Mouse (Mus musculus): ENCODE measurements around the gene Eps8l1.
A peak's percentile ranks its signal among the peaks of the same experiment; 100 is the strongest.

Gene Eps8l1

DNA sequence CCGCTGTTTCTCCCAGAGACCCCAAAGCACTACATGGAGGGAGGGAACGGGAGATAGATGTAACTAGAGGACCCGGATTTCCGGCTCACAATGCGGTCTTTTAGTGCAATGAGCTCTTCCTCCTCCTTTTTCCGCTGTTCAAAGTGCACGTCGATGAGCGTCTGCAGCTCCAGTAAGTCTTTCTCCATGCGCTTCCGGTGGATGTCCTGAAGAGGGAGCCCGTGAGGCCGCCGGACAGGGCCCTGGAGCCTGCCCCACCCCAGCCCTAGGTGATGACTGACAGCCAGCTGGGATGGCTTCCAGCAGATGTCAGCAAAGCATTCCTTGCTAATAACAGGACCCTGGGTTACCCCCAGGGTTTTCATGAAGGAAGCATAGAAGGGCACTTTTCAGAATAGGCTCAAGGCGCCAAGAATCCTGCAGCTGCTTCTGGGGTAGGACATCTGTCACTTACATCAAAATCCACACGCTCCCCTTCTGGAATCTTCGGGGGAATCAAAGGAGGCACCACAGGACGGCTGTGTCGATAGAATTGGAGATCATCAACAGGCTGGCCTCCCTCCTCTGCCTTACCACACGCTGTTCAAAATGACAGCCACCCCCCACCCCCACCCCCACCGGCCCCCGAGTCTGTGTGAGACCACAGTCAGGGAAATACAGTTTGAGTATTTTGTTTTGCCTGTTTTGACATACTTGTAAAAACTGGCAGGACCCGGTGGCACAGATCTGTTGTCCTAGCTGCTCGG, 49.6 kb downstream of the Eps8l1 start:
- DNase-seq: peak; percentile 82 to 89

DNA sequence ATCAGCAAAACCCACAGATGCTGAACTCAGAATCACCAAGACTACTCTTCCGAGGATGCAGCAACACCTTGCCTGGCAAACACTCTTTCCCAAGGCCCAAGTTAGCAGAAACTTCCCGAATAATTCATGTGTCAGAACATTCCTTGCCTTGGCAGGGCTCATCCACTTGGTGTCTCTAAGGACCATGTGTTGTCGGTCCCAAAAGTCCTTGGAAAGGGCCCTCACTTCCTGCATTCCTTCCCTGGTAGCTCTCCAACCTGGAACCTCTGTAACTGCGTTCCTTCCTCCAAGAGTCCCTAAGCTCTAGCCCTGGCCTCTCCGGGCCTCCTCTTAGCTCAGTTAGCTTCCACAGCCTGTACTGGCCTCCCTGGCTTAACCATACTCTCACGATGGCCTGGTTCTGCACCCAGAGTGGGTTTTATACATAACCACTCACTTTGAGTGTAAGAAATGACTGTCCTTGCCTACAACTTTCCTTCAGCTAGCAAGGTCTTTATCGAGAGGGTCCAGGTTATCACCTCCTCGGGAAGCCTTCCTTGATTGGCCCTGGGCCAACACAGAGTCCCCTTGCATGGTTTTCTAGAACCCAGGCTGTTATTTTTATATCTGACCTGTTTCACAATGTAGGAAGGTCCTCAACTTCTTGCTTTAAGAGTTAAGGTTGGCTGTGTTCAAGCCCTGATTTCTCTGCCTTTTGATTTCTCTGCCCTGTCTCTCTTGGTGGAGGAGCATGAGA, 51.2 kb downstream of the Eps8l1 start:
- no peak for DNase-seq

DNA sequence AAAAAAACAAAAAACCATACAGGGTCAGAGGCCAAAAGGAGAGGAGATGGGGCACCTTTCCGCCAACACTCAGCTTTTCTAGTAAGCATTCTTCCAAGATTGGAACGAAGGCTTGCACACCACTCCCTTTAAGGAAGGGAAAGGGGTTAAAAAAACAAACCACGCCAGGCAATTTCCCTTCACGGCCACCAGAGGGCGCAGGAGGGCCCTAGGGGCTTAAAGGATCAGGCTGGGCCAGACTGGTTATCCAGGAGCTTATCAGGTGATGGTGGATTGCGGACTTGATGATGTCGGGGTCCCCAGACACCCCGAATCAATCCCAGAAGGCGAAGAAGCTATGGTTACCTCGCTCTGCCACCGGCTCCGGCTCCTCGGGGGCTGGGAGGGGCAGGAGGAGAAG, 52.8 kb downstream of the Eps8l1 start:
- peak in 1 of 2 experiments; percentile 66 for DNase-seq

DNA sequence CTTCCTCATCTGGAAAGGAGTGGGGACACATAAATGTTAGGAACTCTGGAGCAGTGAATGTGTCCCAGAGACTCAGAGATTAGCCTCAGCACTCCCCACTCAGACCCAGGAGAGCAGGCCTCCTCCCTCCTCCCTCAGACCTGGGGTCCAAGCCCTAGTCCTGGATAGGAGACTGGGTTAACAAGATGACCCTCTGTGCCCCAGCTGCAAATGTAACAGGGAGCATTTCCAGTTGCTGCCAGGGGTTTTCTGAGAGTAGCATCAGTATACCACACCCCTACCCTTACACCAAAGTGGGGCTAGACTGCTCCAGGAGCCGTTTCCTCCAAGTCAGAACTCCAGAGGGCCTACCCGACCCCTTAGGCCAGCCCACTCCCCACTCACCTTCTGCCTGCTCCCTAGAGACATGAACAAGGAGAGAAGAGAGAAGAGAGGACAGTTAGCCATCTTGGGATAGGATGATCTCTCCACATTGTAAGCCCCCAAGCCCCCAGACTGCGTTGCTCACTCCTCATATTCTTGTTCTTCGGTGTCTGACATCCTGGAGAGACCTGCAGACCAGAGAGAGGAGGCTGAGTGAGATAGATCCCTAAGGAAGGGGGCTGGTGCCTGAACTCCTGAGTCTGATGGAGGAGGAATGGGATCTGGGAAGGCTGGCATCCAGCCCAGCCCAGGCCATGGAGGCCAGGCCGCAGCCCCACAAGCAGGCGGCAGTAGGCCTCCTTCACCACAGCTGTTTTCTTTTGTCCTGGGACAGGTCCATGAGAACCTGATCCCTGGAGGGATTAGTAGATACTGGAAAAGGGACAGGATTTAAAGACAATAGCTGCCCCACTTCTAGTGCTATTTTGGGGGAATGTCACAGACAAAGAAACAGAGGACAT, 53.6 kb downstream of the Eps8l1 start:
- no peak for DNase-seq

DNA sequence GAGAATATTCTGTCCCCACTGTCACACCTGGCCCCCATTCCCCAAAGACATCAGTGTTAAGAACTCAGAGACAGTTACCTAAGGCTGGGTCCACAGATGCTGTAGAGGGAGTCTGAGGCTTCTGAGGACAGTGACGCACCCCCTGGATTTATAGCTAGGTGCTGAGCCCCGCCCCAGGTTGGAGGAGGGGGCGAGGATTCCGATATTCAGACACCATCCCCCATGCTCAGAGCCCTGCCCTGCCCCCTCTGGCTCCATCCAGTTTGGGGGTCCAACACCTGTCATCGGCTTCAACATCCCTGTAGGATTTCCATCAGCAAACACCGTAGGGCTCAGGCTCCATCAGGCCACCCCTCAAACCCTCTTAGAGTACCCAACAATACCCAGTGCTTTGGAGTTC, 55.4 kb downstream of the Eps8l1 start:
- DNase-seq: no peak

DNA sequence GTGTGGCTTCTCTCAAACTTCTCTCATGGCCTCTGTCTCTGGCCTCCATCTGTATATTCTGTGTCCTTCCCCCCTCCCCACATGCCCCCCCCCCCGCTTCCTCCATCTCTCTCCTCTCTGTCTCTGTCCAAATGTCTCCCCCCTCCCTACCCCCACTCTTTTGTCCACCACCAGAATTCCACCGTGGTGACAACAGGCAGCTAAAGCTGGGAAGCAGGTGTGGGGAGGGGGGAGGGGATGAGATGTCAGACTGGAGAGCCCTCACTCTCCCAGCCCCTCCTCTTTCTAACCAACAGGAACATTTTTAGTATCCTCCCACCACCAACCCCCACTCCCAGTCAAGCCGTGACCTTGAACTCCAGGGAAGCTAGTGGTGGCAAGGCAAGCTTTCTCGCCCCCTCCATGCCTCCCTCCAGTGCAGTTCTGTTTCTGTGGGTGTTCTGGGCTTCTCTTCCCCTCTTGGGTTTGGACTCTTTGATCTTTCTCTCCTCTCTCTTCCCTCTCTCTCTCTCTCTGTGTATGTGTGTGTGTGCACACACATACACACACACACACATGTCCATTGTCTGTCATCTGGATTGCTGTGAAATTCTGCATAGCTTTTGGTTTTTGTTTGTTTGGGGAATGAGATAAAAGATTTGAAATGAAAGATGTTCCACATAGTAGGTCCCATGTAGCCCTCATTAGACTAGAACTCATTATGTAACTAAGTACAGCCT, 56.0 kb downstream of the Eps8l1 start, which contains the start of gene Tnnt1:
Gene Tnnt1 (minus strand): TSS at position 51 of the 719 bp plus-strand sequence.
- DNase-seq: no peak

DNA sequence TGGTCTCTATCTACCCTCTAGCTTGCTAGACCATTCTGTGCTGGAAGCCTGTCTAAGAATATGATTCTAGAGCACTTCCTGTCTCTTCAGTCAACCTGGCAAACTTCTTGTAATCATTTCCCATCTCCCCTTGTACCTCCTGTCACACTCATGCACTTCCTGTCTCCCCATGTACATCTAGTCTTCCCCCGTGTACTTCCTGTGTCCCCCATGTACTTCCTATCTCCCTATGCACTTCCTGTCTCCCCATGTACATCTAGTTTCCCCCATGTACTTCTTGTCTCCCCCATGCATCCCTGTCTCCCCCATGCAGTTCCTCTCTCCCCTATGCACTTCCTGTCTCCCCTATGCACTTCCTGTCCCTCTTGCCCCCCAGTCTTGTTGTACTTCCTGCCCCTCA, 58.0 kb downstream of the Eps8l1 start:
- no peak for DNase-seq

DNA sequence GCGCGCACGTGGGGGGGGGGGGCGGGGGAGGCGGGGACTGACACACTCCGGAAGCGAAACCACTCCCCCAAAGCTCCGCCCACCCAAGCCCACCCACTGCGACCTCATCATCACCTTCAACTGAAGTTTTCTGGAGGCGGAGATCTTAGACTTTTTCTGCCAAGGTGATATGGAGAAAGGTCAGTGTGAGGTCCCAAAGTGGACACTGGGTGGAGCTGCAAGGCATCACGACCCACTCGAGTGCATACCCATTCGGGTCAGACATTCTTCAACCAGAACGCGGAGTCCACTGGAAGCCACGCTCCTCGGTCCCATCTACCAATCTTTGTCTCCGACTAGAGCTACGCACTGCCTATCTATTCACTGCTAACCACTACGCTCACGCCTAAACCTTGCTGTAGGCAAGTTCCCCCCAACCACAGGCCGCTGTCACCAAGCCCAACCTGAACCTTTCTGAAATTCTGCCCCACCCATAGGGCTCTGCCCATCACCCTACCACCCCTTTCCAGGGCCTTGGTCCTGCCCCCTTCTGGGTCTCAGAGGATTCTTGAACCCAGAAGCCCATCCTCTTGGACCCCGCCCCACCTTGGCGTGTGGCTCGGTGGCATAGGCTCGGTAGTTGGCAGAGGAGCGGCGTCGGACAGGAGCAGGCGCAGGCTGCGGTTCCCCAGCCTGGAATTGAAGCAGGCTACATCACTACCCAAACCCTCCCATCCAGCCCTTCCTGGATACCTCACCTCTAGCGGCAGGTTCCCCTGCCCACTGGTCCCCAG, 60.9 kb downstream of the Eps8l1 start:
- no peak for DNase-seq

DNA sequence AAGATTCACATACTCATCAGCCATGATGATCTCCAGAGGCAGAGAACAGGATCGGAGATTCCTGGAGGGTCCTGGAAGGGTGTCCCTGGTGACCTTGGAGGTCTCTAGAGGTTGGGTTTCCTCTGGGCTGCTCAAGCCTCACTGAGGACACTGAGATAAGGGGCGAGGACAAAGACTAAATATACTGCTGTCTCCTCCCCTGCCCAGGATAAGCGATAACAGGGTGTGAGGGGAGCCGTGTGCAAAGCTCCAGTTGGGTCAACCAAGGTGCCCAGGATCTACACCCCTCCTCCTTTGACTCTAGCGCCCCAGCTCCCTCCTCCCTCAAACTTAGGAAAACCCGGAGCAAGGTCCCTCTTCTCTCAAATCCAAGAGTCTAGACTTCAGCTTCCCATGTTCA, 61.8 kb downstream of the Eps8l1 start:
- no peak for DNase-seq

DNA sequence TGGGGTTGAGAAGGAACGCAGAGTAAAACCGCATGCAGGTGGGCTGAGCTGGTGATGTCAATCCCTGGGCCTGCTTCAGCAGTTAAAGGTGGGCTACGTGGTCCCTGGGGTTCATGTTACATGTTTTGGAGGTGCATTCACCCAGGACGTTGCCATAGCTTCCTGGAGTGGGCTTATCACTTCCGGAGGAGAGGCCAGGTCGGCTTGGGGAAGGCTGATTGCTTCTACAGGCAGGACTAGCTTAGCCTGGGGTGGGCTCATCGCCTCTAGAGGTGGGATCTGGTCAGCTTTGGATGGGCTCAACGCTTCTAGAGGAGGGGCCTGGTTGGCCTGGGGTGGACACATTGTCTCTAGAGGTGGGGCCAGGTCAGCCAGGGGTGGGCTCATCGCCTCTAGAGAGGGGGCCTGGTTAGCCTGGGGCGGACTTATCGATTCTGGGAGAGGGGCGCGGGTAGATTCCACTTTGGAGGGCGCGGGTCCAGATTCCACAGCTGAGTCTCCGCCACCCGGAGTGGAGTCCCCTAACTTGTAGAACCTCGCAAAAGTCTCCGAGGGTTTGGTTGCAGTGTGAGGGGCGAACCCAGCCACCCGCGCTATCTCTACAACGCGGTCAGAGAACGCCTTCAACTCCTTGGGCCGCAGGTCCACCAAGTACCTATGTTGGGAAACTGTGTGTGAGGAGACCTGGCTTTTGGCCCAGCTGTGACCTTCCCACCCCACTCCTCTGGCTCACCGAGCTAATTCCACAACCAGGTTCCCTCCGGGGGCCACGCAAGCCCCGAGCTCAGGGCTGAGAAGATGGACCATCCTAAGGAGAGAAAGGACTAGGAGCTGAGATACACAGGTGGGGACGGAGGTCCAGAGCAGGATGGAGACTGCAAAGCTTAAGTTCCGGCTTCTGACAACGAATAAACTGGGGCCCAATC, 63.0 kb downstream of the Eps8l1 start:
- DNase-seq: no peak

DNA sequence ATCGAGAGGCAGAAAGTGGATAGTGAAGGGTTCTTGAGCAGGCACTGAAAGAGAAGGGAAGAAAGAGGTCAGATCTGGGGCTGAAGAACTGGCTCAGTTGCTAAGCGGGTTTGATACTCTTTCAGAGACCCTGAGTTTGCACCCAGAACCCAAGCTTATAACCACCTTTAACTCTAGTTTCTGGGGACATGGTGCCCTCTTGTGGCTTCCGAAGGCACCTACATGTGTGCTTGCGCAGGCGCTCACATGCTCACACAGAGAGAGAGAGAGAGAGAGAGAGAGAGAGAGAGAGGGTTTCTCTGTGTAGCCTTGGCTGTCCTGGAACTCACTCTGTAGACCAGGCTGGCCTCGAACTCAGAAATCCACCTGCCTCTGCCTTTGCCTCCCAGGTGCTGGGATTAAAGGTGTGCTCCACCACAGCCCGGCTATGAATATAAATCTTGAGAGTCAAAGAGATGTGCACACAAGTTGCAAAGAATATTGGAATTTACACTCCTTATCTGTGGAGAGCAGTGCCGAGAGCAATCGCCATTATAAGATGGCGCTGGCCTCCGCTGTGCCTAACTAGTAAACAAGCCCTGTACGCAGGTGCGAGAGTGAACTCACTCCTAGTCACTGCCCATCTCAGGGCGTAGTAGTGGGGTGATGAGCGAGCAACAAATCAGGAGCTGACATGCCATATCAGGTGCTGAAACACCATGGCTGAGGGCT, 63.9 kb downstream of the Eps8l1 start, which contains the start of gene Tnni3:
Gene Tnni3 (minus strand): TSS at position 18 of the 711 bp plus-strand sequence.
- peak in 1 of 2 experiments; percentile 66 for DNase-seq

DNA sequence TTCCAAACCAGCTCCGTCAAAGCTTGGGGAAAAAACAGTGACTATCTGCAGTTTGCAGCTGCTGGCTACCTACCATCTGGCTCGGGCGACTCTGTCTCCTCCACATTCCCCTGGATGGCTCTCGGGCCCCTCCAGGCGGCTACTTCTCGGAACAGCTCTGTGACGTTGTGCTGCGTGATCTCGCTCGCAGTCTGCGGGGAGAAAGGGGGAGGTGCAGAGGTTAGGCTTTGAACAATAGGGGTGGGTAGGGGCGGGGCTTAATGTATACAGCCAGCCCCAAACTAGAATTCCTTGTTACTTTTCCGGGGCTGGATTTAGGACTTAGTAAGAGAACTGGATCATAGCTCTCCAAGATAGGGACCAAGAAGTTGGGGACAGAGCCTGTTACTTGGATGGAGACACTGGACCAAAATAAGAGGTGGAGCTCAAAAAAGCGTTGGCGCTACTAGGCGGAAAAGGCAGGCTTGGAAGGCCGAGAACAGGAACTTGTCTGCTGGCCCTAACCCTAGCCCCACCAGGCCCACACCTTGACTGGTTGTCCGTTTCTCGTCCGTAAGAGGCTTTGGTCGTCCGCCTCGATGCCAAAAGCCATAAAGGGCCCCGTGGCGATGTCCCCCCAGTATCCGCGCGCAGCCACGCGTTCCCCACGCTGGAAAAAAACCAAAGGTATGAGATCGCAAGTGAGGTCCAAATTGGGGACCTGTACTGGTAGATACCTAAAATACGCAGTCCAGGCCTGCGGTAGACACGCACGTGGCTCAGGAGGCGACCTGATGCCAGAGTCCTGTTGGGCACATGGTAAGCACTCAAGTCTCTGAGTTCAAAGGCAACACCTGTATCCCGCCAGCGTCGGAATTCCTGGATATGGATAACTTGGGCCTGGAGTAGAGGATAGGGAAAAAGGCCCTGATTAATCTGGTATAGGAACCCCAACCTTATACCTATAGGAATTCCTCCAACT, 66.1 kb downstream of the Eps8l1 start:
- peak; percentile 65 to 83 for DNase-seq

DNA sequence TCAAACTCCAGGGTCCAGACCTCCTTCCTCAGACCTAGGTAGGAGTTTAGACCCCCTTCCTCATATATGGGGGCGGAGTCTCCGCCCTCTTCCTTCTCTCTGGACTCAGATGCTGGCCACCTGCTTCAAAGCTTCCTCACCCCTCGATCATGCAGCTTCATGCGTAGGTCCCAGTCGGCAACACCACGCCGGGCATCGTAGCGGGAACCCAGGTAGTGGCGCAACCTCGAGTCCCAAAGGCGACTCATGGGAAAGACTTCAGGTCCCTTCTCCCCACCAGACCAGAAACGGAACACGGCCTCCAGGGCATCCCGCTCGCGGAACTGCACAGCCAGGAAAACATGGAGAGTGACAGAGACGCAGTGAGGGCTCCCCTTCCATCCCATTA, 66.8 kb downstream of the Eps8l1 start:
- no peak for DNase-seq
